Mouse (Mus musculus) mammary gland, adult 2 months (tissue): ENCODE data around the gene Upk3bl. TPM values are rescaled to one million over a fixed set of nuclear protein-coding genes. Genes with fewer than 3 reads are reported as not detected.

Experiments
- polyA plus RNA-seq: library from polyadenylated mRNA; depleted of rRNA; stranded (reverse); fragments of >200 nt; gene quantifications from 2 replicates; pipeline ENCODE4 v1.2.3, GENCODE M21; 2012; ENCODE audit warnings: low replicate concordance; rRNA removed

Upk3bl gene
- polyA plus RNA-seq, result not detected in 2 replicates

DNA sequence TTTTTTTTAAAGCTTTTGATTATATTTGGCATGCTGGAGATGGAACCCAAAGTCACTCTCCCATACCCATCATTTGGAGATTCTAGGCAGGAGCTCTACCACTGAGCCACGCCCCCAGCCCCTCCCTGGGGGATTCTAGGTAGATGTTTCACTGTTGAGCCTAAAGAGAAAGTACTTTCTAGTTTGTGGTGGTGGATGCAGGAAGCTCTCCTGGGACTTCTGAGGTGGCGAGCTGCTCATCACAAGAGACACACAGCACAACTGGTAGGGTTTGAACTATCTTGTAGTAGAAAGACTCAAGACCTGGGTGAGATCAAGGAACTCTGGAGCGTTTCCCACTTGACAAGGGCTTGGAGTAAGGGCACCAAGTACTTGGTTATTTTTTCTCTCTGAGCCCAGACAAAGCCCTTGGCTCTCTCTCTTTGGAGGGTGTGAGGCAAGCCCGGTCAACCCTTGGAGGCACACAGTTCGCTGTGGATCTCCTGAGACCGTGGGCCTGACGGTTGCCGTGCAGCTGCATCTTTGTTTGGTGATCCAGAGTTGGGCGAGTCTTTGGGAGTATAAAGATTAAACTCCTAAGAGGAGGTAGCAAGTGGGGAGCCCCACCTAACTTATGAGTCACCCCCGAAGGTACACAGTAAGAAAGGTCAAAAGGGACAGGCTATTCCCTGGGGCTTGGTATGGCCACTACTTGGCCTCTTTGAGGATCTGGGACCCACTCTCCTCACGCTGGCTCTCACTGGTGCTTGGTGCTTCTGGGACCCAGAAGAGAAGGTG lies at the start of gene Upk3bl:
Gene Upk3bl (plus strand): TSS at position 192 of the 777 bp plus-strand sequence.

GRCm38 (mm10) chr5:136038258-136039214 lies 15.8 kb upstream of the Upk3bl start, which contains the start of gene Upk3b:
Gene Upk3b, plus strand, starts transcription at chr5:136038496.

GRCm38 (mm10) chr5:136083669-136084107 lies 29.4 kb downstream of the Upk3bl start, which contains the start of gene Rasa4:
Gene Rasa4, plus strand, starts transcription at chr5:136083916.

Other genes with a start within 250 kb of the Upk3bl start
- gene Srrm3, start 247.6 kb upstream of the Upk3bl start, polyA plus RNA-seq, result 0.06 TPM in 1 of 2 replicates, not detected in the other
- gene Hspb1, start 166.6 kb upstream of the Upk3bl start, polyA plus RNA-seq, result 278 and 369 TPM in 2 replicates
- gene Ywhag, start 119.9 kb upstream of the Upk3bl start, polyA plus RNA-seq, result 172 and 216 TPM in 2 replicates
- gene Ssc4d, start 80.0 kb upstream of the Upk3bl start, polyA plus RNA-seq, result 8.7 and 11.4 TPM in 2 replicates
- gene Zp3, start 74.4 kb upstream of the Upk3bl start, polyA plus RNA-seq, result not detected in 2 replicates
- gene Dtx2, start 59.7 kb upstream of the Upk3bl start, polyA plus RNA-seq, result 42.7 and 70.4 TPM in 2 replicates
- 0.10 TPM in 1 of 2 replicates, not detected in the other for gene Upk3b, start 16.0 kb upstream of the Upk3bl start, polyA plus RNA-seq
- 33.3 and 41.5 TPM in 2 replicates for gene Rasa4, start 29.4 kb downstream of the Upk3bl start, polyA plus RNA-seq
- 32.0 and 57.2 TPM in 2 replicates for gene Polr2j, start 62.1 kb downstream of the Upk3bl start, polyA plus RNA-seq
- gene Lrwd1, start 81.6 kb downstream of the Upk3bl start, polyA plus RNA-seq, result 30.5 and 45.7 TPM in 2 replicates
- gene Alkbh4, start 81.7 kb downstream of the Upk3bl start, polyA plus RNA-seq, result 22.8 and 32.0 TPM in 2 replicates
- gene Orai2, start 116.2 kb downstream of the Upk3bl start, polyA plus RNA-seq, result 57.2 and 121 TPM in 2 replicates
- gene Prkrip1, start 144.5 kb downstream of the Upk3bl start, polyA plus RNA-seq, result 6.7 and 9.3 TPM in 2 replicates
- 81.9 and 132 TPM in 2 replicates for gene Sh2b2, start 192.1 kb downstream of the Upk3bl start, polyA plus RNA-seq